Mouse (Mus musculus): ENCODE data around the gene Atp13a2.

DNA sequence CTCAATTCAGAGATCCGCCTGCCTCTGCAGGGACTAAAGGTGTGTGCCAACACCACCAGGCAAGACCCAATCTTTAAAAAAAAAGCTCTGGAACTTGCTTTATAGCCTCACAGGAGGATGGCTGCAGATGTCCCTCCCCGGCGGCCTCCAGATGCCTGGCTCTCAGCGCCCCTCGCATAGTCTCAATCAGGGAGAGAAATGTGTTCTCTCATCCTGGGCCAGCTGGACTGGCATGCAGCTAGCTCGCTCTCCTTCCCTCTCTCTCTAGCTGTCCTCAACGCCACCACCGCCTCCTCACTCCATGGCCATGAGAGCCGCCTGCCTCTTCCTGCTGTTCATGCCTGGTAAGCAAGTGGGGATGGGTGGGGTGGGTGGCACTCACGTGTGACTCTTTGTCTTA, 25.9 kb downstream of the Atp13a2 start:
- TF ChIP-seq GATA1 (IDR thresholded peaks at IDR 0.05; ENCODE audit: low read length) (no peak), TAL1 (IDR thresholded peaks at IDR 0.05; ENCODE audit: low read length) (no peak)
